Mouse (Mus musculus) erythroblast, embryonic 14.5 days (primary cell): ENCODE measurements around the gene Tmem107.

Experiments
- GATA1 ChIP-seq: IDR thresholded peaks from 2 replicates; pipeline ENCODE4 v1.6.1; 2012; ENCODE audit warnings: low read length, inconsistent platforms, mixed read lengths
- TAL1 ChIP-seq: IDR thresholded peaks from 3 replicates; pipeline ENCODE4 v1.6.1; 2012; ENCODE audit warnings: low read length, inconsistent platforms, mixed read lengths

GRCm38 (mm10) chr11:69047592-69047991, 23.0 kb upstream of the Tmem107 start:
- TF ChIP-seq TAL1 (no peak), GATA1 (no peak)
